Mouse (Mus musculus) kidney, embryonic 16.5 days (tissue): ENCODE results near the gene Sytl3. TPM values are rescaled to one million over a fixed set of nuclear protein-coding genes. Genes with fewer than 3 reads are reported as not detected.
A peak's percentile ranks its signal among the peaks of the same experiment; 100 is the strongest.
"Not testable (repeated sequence)": the region's sequence is repeated elsewhere in the genome, so short reads cannot be mapped to it uniquely, and the experiment has no call there.

ENCODE experiments used
- ATAC-seq: fragments of 200-750 bp; cut with Nextera tagmentation; 2 replicates; pipeline ENCODE4 v1.8.0; 2017; ENCODE audit warnings: moderate TSS enrichment; ENCODE audit not compliant: low FRiP score, low TSS enrichment
- H3K27ac ChIP-seq: fragments of 300-500 bp; sonication (generic); 2 replicates; pipeline ENCODE4 v1.5.1; 2014; ENCODE audit warnings: low read length
- H3K27me3 ChIP-seq: fragments of 300-500 bp; sonication (generic); 2 replicates; pipeline ENCODE4 v1.6.1; 2014; ENCODE audit warnings: low read length, control low read depth, mixed read lengths; ENCODE audit not compliant: insufficient read depth
- H3K36me3 ChIP-seq: fragments of 300-500 bp; sonication (generic); 2 replicates; pipeline ENCODE4 v1.6.1; 2014; ENCODE audit warnings: low read length, control low read depth, mixed read lengths; ENCODE audit not compliant: insufficient read depth
- H3K4me1 ChIP-seq: fragments of 300-500 bp; sonication (generic); 2 replicates; pipeline ENCODE4 v1.6.1; 2014; ENCODE audit warnings: low read length, control low read depth, mixed read lengths; ENCODE audit not compliant: insufficient read depth
- H3K4me2 ChIP-seq: fragments of 300-500 bp; sonication (generic); replicated peaks from 2 replicates; pipeline ENCODE4 v1.6.1; 2014; ENCODE audit warnings: low read depth, low read length
- H3K4me3 ChIP-seq: fragments of 300-500 bp; sonication (generic); 2 replicates; pipeline ENCODE4 v1.5.1; 2014; ENCODE audit warnings: mild to moderate bottlenecking, low read length
- H3K9ac ChIP-seq: fragments of 300-500 bp; sonication (generic); replicated peaks from 2 replicates; pipeline ENCODE4 v1.6.1; 2014; ENCODE audit warnings: low read length
- H3K9me3 ChIP-seq: fragments of 300-500 bp; sonication (generic); 2 replicates; pipeline ENCODE4 v1.6.1; 2016; ENCODE audit warnings: low read length, control low read depth
- WGBS: fragments of 180-500 bp; shearing (Covaris S2); extraction: QIAGEN DNeasy Blood & Tissue Kit; methylation state at CpG from one replicate; pipeline ENCODE4 v1.1.7; 2014; 5-methylcytosine and 5-hydroxymethylcytosine counted together
- polyA plus RNA-seq: library from polyadenylated mRNA; unstranded; fragments of >200 nt; fragmentation: Nextera tagmentation; extraction: Ambion mirVana; gene quantifications from 2 replicates; pipeline ENCODE4 v1.2.1, GENCODE M21; 2015

Sytl3 gene
- polyA plus RNA-seq, 1 experiment from 2014 or later: 1.2 TPM

GRCm38 (mm10) chr17:6661093-6661816, 2.4 kb downstream of the Sytl3 start:
- H3K4me3 ChIP-seq, H3K27ac ChIP-seq, H3K36me3 ChIP-seq, H3K4me1 ChIP-seq, H3K9me3 ChIP-seq, H3K27me3 ChIP-seq, H3K4me2 ChIP-seq, H3K9ac ChIP-seq: not testable (repeated sequence)
- ATAC-seq: 0 out of 2 replicates have a peak, but pooled peaks have one; percentile 61
- whole genome bisulfite sequencing: 48% methylated on average over 8 of the region's 11 CpGs

- WGBS: 71% methylated on average over 3 of the region's 3 CpGs
- ATAC-seq, H3K36me3 ChIP-seq: not testable (repeated sequence)
Observed at GRCm38 (mm10) chr17:6662840-6663239, 3.9 kb downstream of the Sytl3 start.

GRCm38 (mm10) chr17:6665389-6665788, 6.5 kb downstream of the Sytl3 start:
- H3K36me3 ChIP-seq, H3K27me3 ChIP-seq, H3K9ac ChIP-seq, H3K4me1 ChIP-seq, ATAC-seq, H3K9me3 ChIP-seq, H3K27ac ChIP-seq, H3K4me2 ChIP-seq, H3K4me3 ChIP-seq: not testable (repeated sequence)
- 87% methylated on average over 4 of the region's 5 CpGs for WGBS

More at GRCm38 (mm10) chr17:6662840-6663239, 3.9 kb downstream of the Sytl3 start:
- H3K4me2 ChIP-seq, H3K4me1 ChIP-seq, H3K27me3 ChIP-seq, H3K27ac ChIP-seq, H3K4me3 ChIP-seq, H3K9ac ChIP-seq, H3K9me3 ChIP-seq: not testable (repeated sequence)

GRCm38 (mm10) chr17:6668522-6668921, 9.6 kb downstream of the Sytl3 start:
- not testable (repeated sequence) for H3K4me3 ChIP-seq, H3K36me3 ChIP-seq, H3K4me2 ChIP-seq, H3K27me3 ChIP-seq, H3K9ac ChIP-seq, H3K27ac ChIP-seq, H3K4me1 ChIP-seq, ATAC-seq, H3K9me3 ChIP-seq
- no CpG with 5 or more reads among the region's 6 CpGs for WGBS

GRCm38 (mm10) chr17:6674297-6674696, 15.4 kb downstream of the Sytl3 start:
- not testable (repeated sequence) for H3K36me3 ChIP-seq, H3K27me3 ChIP-seq, H3K9me3 ChIP-seq, H3K4me2 ChIP-seq, H3K4me3 ChIP-seq, H3K9ac ChIP-seq, H3K27ac ChIP-seq, H3K4me1 ChIP-seq, ATAC-seq
- 63% methylated on average over 5 of the region's 5 CpGs for WGBS

- 57% methylated on average over 1 of the region's 2 CpGs for WGBS
- H3K27ac ChIP-seq, H3K4me2 ChIP-seq, H3K9ac ChIP-seq, H3K27me3 ChIP-seq, H3K4me1 ChIP-seq, H3K36me3 ChIP-seq, H3K4me3 ChIP-seq, H3K9me3 ChIP-seq: not testable (repeated sequence)
- peak; percentile 28; the same call in 1 of the 2 replicates for ATAC-seq
Observed at GRCm38 (mm10) chr17:6678063-6678462, 19.2 kb downstream of the Sytl3 start.

GRCm38 (mm10) chr17:6681721-6682120, 22.8 kb downstream of the Sytl3 start:
- not testable (repeated sequence) for H3K4me2 ChIP-seq, H3K36me3 ChIP-seq

GRCm38 (mm10) chr17:6683702-6684101, 24.8 kb downstream of the Sytl3 start:
- not testable (repeated sequence) for H3K9ac ChIP-seq, H3K27ac ChIP-seq, H3K9me3 ChIP-seq, H3K4me3 ChIP-seq, H3K4me2 ChIP-seq, H3K36me3 ChIP-seq, H3K27me3 ChIP-seq, H3K4me1 ChIP-seq
- no CpG with 5 or more reads among the region's 5 CpGs for whole genome bisulfite sequencing
- ATAC-seq: peak; percentile 52; the same call in 1 of the 2 replicates

More at GRCm38 (mm10) chr17:6681721-6682120, 22.8 kb downstream of the Sytl3 start:
- H3K27me3 ChIP-seq, H3K4me3 ChIP-seq, H3K27ac ChIP-seq, ATAC-seq, H3K9me3 ChIP-seq, H3K9ac ChIP-seq, H3K4me1 ChIP-seq: not testable (repeated sequence)
- 78% methylated on average over 4 of the region's 4 CpGs for WGBS

- ATAC-seq: peak; percentile 74
- WGBS: no CpG with 5 or more reads among the region's 4 CpGs
- not testable (repeated sequence) for H3K27me3 ChIP-seq, H3K27ac ChIP-seq, H3K4me1 ChIP-seq, H3K4me2 ChIP-seq, H3K9me3 ChIP-seq, H3K36me3 ChIP-seq, H3K4me3 ChIP-seq, H3K9ac ChIP-seq
Observed at GRCm38 (mm10) chr17:6684464-6685287, 25.8 kb downstream of the Sytl3 start.

- H3K4me3 ChIP-seq, ATAC-seq, H3K4me1 ChIP-seq, H3K9ac ChIP-seq, H3K27me3 ChIP-seq, H3K4me2 ChIP-seq, H3K36me3 ChIP-seq, H3K9me3 ChIP-seq, H3K27ac ChIP-seq: not testable (repeated sequence)
- WGBS: 17% methylated on average over 2 of the region's 8 CpGs
Observed at GRCm38 (mm10) chr17:6685288-6685818, 26.5 kb downstream of the Sytl3 start.
